Mouse (Mus musculus): ENCODE data around the gene Plb1.

- TF ChIP-seq EP300 (IDR thresholded peaks at IDR 0.05; ENCODE audit: low read depth), result no peak
- TF ChIP-seq CTCF (IDR thresholded peaks at IDR 0.05; ENCODE audit: low read depth), result no peak
Measured at GRCm38 (mm10) chr5:32182885-32183629, 49.5 kb upstream of the Plb1 start.

Data from liver, postnatal 0 days (tissue).